ENCODE assay signal across 11 mouse cellular contexts in the genomic region with DNA sequence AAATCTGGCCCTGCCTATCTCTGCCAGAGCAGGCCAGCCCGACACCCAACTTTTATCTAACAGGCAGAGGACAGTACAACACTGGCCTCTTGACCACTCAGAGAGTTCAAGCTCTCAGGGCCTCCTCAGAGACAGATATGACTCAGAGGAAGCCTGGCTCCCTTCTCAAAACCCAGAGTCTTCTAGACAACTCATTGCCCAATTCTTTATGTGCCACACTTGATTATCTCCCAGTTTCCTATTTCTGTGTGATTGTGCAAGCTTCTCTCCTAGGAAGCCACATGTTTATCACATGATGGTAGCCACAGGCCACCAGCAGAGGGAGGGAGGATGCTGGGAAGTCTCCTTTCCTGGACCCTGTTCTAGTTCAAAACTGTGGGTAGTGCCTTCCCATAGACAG. TPM values are rescaled to one million over a fixed set of nuclear protein-coding genes. Genes with fewer than 3 reads are reported as not detected.
A peak's percentile ranks its signal among the peaks of the same experiment; 100 is the strongest.
DNase-seq lines count a peak whose midpoint lies in the region; ATAC-seq lines count a peak whose summit lies in the region.
"Had no signal": no experiment of that assay in that cellular context is flagged by ENCODE, and none has a peak within 500 bp of the region (broad histone marks: within the 10 kb centered on the region; RNA-seq: fewer than 3 reads in every experiment).

No protein-coding gene starts in this region.

- intact Hi-C loops in heart, postnatal 10 days (cut with DNase I), result no loop called here

- no peaks in the 10 kb centered on the region for H3K9me3 ChIP-seq in liver, embryonic 15.5 days (replicated peaks)
- H3K9me3 ChIP-seq: limb, embryonic 15.5 days had no signal

- no peak overlapping the region for H3K4me3 ChIP-seq in liver, embryonic 15.5 days (replicated peaks)
- H3K4me3 ChIP-seq: limb, embryonic 15.5 days had no signal

- H3K4me2 ChIP-seq in liver, embryonic 15.5 days, result no peak overlapping the region
- H3K4me2 ChIP-seq: limb, embryonic 15.5 days had no signal

- 16% methylated on average over 1 of the region's 1 CpGs for WGBS in liver, embryonic 15.5 days (ENCODE audit: insufficient replicate concordance)

- H3K4me1 ChIP-seq in liver, embryonic 15.5 days (replicated peaks), result no peaks in the 10 kb centered on the region; the same call in 1 of the 2 replicates
- H3K4me1 ChIP-seq: limb, embryonic 15.5 days had no signal

- H3K27ac ChIP-seq in liver, embryonic 15.5 days (replicated peaks), result peak overlapping the region; percentile 72
- H3K27ac ChIP-seq: limb, embryonic 15.5 days had no signal

- H3K9ac ChIP-seq in liver, embryonic 15.5 days, result no peak overlapping the region
- H3K9ac ChIP-seq: limb, embryonic 15.5 days had no signal

- ATAC-seq in liver, embryonic 15.5 days (ENCODE audit: insufficient read depth), result no peak
- ATAC-seq: forebrain, embryonic 16.5 days had no signal

- no peaks in the 10 kb centered on the region for H3K36me3 ChIP-seq in liver, embryonic 15.5 days (replicated peaks)
- H3K36me3 ChIP-seq: limb, embryonic 15.5 days had no signal

- H3K27me3 ChIP-seq in liver, embryonic 15.5 days, result no peaks in the 10 kb centered on the region
- H3K27me3 ChIP-seq: limb, embryonic 15.5 days had no signal

- peak; percentile 19 to 45 for DNase-seq in heart, adult 9 months (ENCODE audit: low spot score in 2 of 2)
- no peak for DNase-seq in heart, postnatal 10 days
- peak; percentile 43 for DNase-seq in 3134 (ENCODE audit: extremely low read depth, insufficient read length, low spot score)
- DNase-seq in brain, adult 2 months (ENCODE audit: low read depth, low spot score), result peak; percentile 38
- DNase-seq in right cerebral cortex, postnatal 25 days, result no peak
- DNase-seq in right cerebral cortex, postnatal 36 days (ENCODE audit: low spot score in 2 of 2), result no peak
- no peak for DNase-seq in frontal cortex, postnatal 25 days (ENCODE audit: low spot score in 2 of 2)
- DNase-seq: cerebellum, postnatal 25 days had no signal

RNA-seq across cellular contexts. Expression of a gene that starts 34.8 kb away (rescaled TPM):
- total RNA-seq in heart, postnatal 10 days (2021), result 10 to 100 TPM; 33.9 to 41.2 TPM
- 3.9 and 4.3 TPM in 2 replicates for polyA plus RNA-seq in liver, embryonic 15.5 days (2015; fragmentation: Nextera tagmentation; extraction: Ambion mirVana)

Comparison
In these comparisons a context has a peak if more than half of its experiments do, and no peak if none do; other contexts are left out.
1. DNase-seq: peak in heart, adult 9 months (2 of 2), 3134 (single experiment) and brain, adult 2 months (single experiment); none in heart, postnatal 10 days (0 of 2), right cerebral cortex, postnatal 25 days (single experiment), right cerebral cortex, postnatal 36 days (0 of 2) and frontal cortex, postnatal 25 days (0 of 2).